Mouse (Mus musculus) heart, postnatal 10 days (tissue): ENCODE results near the gene Fam209. TPM values are rescaled to one million over a fixed set of nuclear protein-coding genes. Genes with fewer than 3 reads are reported as not detected.

Experiments used
- total RNA-seq, 2 experiments: library from RNA; stranded (reverse); gene quantifications; 2 replicates each; pipeline ENCODE4 v1.2.3; 2021

Gene Fam209
- total RNA-seq, 2 experiments from 2014 or later: not detected

Other genes with a start within 250 kb of the Fam209 start
- gene Mc3r, start 224.0 kb upstream of the Fam209 start, total RNA-seq: not detected
- gene Fam210b, start 127.0 kb upstream of the Fam209 start, total RNA-seq: 1 to 10 TPM; 7.2 to 9.1 TPM
- gene Aurka, start 102.0 kb upstream of the Fam209 start, total RNA-seq: 10 to 100 TPM; 10.8 to 13.7 TPM
- gene Cstf1, start 101.8 kb upstream of the Fam209 start, total RNA-seq: 10 to 100 TPM; 23.1 TPM
- gene Cass4, start 78.7 kb upstream of the Fam209 start, total RNA-seq: under 1 TPM; 0.22 to 0.25 TPM
- gene Rtf2, start 32.0 kb upstream of the Fam209 start, total RNA-seq: 10 to 100 TPM; 40.7 to 40.9 TPM
- gene Gcnt7, start 13.9 kb upstream of the Fam209 start, total RNA-seq: not detected
- not detected for gene Tfap2c, start 77.1 kb downstream of the Fam209 start, total RNA-seq